Mouse (Mus musculus) small intestine, adult 2 months (tissue): ENCODE data around the gene 4930518I15Rik.

Experiments
- CTCF ChIP-seq: fragments of 200-500 bp; IDR thresholded peaks from 2 replicates; pipeline ENCODE4 v1.5.1; 2012; ENCODE audit warnings: low read depth, mild to moderate bottlenecking, control low read depth, inconsistent platforms, low read length, moderate library complexity, mixed read lengths; ENCODE audit not compliant: insufficient replicate concordance, insufficient read length; ENCODE audit errors: extremely low read depth
- POLR2A ChIP-seq: fragments of 200-500 bp; IDR thresholded peaks from 2 replicates; pipeline ENCODE4 v1.6.1; 2012; ENCODE audit warnings: low read depth, mild to moderate bottlenecking, control low read depth, inconsistent platforms, low read length, moderate library complexity

- no peak for TF ChIP-seq CTCF
- TF ChIP-seq POLR2A, result no peak
Measured at GRCm38 (mm10) chr2:156842711-156843110, 15.0 kb downstream of the 4930518I15Rik start.
